Mouse (Mus musculus): ENCODE data around the gene Prkab1.

DNA sequence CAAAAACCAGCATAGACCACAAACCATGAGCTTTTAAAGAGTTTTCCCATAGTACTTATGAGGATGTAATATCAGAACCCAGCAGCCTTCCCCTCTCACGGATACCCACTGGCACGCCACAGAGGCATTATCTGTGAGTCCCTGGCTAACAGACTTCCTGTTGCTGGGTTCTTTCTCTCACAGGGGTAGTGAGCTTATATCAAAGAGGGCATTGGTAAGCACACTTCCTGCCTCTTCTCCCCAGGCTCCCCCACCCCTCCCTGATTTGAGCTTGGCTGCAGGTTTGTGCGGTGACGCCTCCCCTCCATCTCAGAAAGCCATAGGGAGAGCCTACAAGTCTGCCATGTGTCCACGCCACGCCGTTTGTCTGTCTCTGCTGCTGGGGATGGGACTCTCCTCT, 4.8 kb upstream of the Prkab1 start:
- TF ChIP-seq CTCF (IDR thresholded peaks at IDR 0.05; ENCODE audit: low read depth, low read length) = no peak
- TF ChIP-seq POLR2AphosphoS5 (IDR thresholded peaks at IDR 0.05; ENCODE audit: insufficient replicate concordance, low read depth, low read length) = no peak
- no peak for TF ChIP-seq GATA1 (IDR thresholded peaks at IDR 0.05; ENCODE audit: borderline replicate concordance, low read length)
